Mouse (Mus musculus) heart, embryonic 11.5 days (tissue): ENCODE measurements around the gene Hist1h2be. TPM values are rescaled to one million over a fixed set of nuclear protein-coding genes. Genes with fewer than 3 reads are reported as not detected.
"Not testable (repeated sequence)": the region's sequence is repeated elsewhere in the genome, so short reads cannot be mapped to it uniquely, and the experiment has no call there.

ENCODE experiments used
- ATAC-seq: fragments of 200-750 bp; cut with Nextera tagmentation; replicated peaks from 2 replicates; pipeline ENCODE4 v1.8.0; 2017; ENCODE audit warnings: moderate library complexity; ENCODE audit not compliant: insufficient number of reproducible peaks, low FRiP score, low TSS enrichment
- H3K27ac ChIP-seq: fragments of 300-500 bp; sonication (generic); 2 replicates; pipeline ENCODE4 v1.5.1; 2014; ENCODE audit warnings: mild to moderate bottlenecking, low read depth, low read length
- H3K27me3 ChIP-seq: fragments of 300-500 bp; sonication (generic); 2 replicates; pipeline ENCODE4 v1.6.1; 2014; ENCODE audit warnings: mild to moderate bottlenecking, low read length, mixed read lengths; ENCODE audit not compliant: control insufficient read depth, insufficient read depth
- H3K36me3 ChIP-seq: fragments of 300-500 bp; sonication (generic); 2 replicates; pipeline ENCODE4 v1.6.1; 2014; ENCODE audit warnings: mild to moderate bottlenecking, low read length, moderate library complexity, mixed read lengths; ENCODE audit not compliant: control insufficient read depth, insufficient read depth
- H3K4me1 ChIP-seq: fragments of 300-500 bp; sonication (generic); 2 replicates; pipeline ENCODE4 v1.6.1; 2014; ENCODE audit warnings: low read length; ENCODE audit not compliant: control insufficient read depth, insufficient read depth
- H3K4me2 ChIP-seq: fragments of 300-500 bp; sonication (generic); 2 replicates; pipeline ENCODE4 v1.6.1; 2014; ENCODE audit warnings: mild to moderate bottlenecking, moderate library complexity
- H3K4me3 ChIP-seq: fragments of 300-500 bp; sonication (generic); 2 replicates; pipeline ENCODE4 v1.5.1; 2014; ENCODE audit warnings: low read depth, low read length
- H3K9ac ChIP-seq: fragments of 300-500 bp; sonication (generic); 2 replicates; pipeline ENCODE4 v1.6.1; 2014; ENCODE audit warnings: mild to moderate bottlenecking, low read depth, low read length, moderate library complexity
- H3K9me3 ChIP-seq: fragments of 300-500 bp; sonication (generic); replicated peaks from 2 replicates; pipeline ENCODE4 v1.6.1; 2016; ENCODE audit warnings: low read length; ENCODE audit not compliant: control insufficient read depth
- WGBS: fragments of 180-500 bp; shearing (Covaris S2); extraction: QIAGEN DNeasy Blood & Tissue Kit; methylation state at CpG from one replicate; pipeline ENCODE4 v1.1.7; 2014; ENCODE audit not compliant: insufficient replicate concordance; 5-methylcytosine and 5-hydroxymethylcytosine counted together
- polyA plus RNA-seq: library from polyadenylated mRNA; unstranded; fragments of >200 nt; fragmentation: Nextera tagmentation; extraction: Ambion mirVana; gene quantifications from 2 replicates; pipeline ENCODE4 v1.2.1, GENCODE M21; 2014

Hist1h2be gene
- polyA plus RNA-seq, 1 experiment from 2014 or later, result 2.4 TPM

GRCm38 (mm10) chr13:23595622-23596372 is 25.1 kb downstream of the Hist1h2be start:
- H3K27me3 ChIP-seq, result no peaks in the 10 kb centered on the region
- no peak overlapping the region for H3K27ac ChIP-seq
- H3K9me3 ChIP-seq, result no peaks in the 10 kb centered on the region
- H3K36me3 ChIP-seq, result no peaks in the 10 kb centered on the region
- no peak overlapping the region; the same call in 1 of the 2 replicates for H3K9ac ChIP-seq
- peaks cover 5% of the 10 kb centered on the region; the same call in 1 of the 2 replicates for H3K4me1 ChIP-seq
- WGBS, result 73% methylated on average over 7 of the region's 7 CpGs
- no peak for ATAC-seq
- no peak overlapping the region for H3K4me3 ChIP-seq
- no peak overlapping the region for H3K4me2 ChIP-seq

GRCm38 (mm10) chr13:23595185-23595584 is 25.7 kb downstream of the Hist1h2be start:
- ATAC-seq, result no peak
- 65% methylated on average over 2 of the region's 2 CpGs for WGBS
- no peak overlapping the region for H3K9ac ChIP-seq
- no peaks in the 10 kb centered on the region for H3K36me3 ChIP-seq
- H3K4me1 ChIP-seq, result peaks cover 5% of the 10 kb centered on the region; the same call in 1 of the 2 replicates
- H3K4me2 ChIP-seq, result no peak overlapping the region
- no peak overlapping the region for H3K27ac ChIP-seq
- no peak overlapping the region for H3K4me3 ChIP-seq
- no peaks in the 10 kb centered on the region for H3K9me3 ChIP-seq
- no peaks in the 10 kb centered on the region for H3K27me3 ChIP-seq

GRCm38 (mm10) chr13:23593051-23593770 is 27.7 kb downstream of the Hist1h2be start:
- Histone ChIP-seq H3K27ac (no peak overlapping the region), H3K9me3 (no peaks in the 10 kb centered on the region)
- 60% methylated on average over 5 of the region's 5 CpGs for WGBS

GRCm38 (mm10) chr13:23592614-23593013 is 28.3 kb downstream of the Hist1h2be start:
- H3K4me2 ChIP-seq, result no peak overlapping the region
- H3K4me3 ChIP-seq, result no peak overlapping the region
- H3K9me3 ChIP-seq, result no peaks in the 10 kb centered on the region
- no peak overlapping the region for H3K27ac ChIP-seq
- 89% methylated on average over 7 of the region's 7 CpGs for WGBS
- H3K4me1 ChIP-seq, result peaks cover 5% of the 10 kb centered on the region; the same call in 1 of the 2 replicates
- no peaks in the 10 kb centered on the region for H3K27me3 ChIP-seq
- ATAC-seq, result no peak
- no peaks in the 10 kb centered on the region for H3K36me3 ChIP-seq
- H3K9ac ChIP-seq, result no peak overlapping the region

More at GRCm38 (mm10) chr13:23593051-23593770, 27.7 kb downstream of the Hist1h2be start:
- no peak overlapping the region for H3K9ac ChIP-seq
- H3K36me3 ChIP-seq, result no peaks in the 10 kb centered on the region
- no peaks in the 10 kb centered on the region for H3K27me3 ChIP-seq
- no peak overlapping the region for H3K4me3 ChIP-seq
- ATAC-seq, result no peak
- H3K4me2 ChIP-seq, result no peak overlapping the region
- H3K4me1 ChIP-seq, result peaks cover 5% of the 10 kb centered on the region; the same call in 1 of the 2 replicates

GRCm38 (mm10) chr13:23591886-23592285 is 29.0 kb downstream of the Hist1h2be start:
- not testable (repeated sequence) for H3K27me3 ChIP-seq, H3K4me3 ChIP-seq, H3K36me3 ChIP-seq, H3K27ac ChIP-seq, H3K9ac ChIP-seq, H3K4me1 ChIP-seq, H3K4me2 ChIP-seq, H3K9me3 ChIP-seq, ATAC-seq
- 65% methylated on average over 7 of the region's 7 CpGs for WGBS

- no peak overlapping the region for H3K4me3 ChIP-seq
- no peaks in the 10 kb centered on the region for H3K36me3 ChIP-seq
- ATAC-seq, result no peak
- H3K4me2 ChIP-seq, result no peak overlapping the region
- H3K27me3 ChIP-seq, result no peaks in the 10 kb centered on the region
- H3K4me1 ChIP-seq, result peaks cover 10% of the 10 kb centered on the region
- no peaks in the 10 kb centered on the region for H3K9me3 ChIP-seq
- H3K9ac ChIP-seq, result no peak overlapping the region
- 88% methylated on average over 7 of the region's 7 CpGs for WGBS
- H3K27ac ChIP-seq, result no peak overlapping the region
These were observed 29.7 kb downstream of the Hist1h2be start for GRCm38 (mm10) chr13:23591206-23591605.

- Histone ChIP-seq H3K4me2 (peak overlapping the region; percentile 69), H3K9me3 (no peaks in the 10 kb centered on the region), H3K27ac (peak overlapping the region; percentile 96), H3K9ac (peak overlapping the region; percentile 71), H3K4me1 (peaks cover 16% of the 10 kb centered on the region; the same call in 1 of the 2 replicates), H3K27me3 (no peaks in the 10 kb centered on the region), H3K36me3 (no peaks in the 10 kb centered on the region), H3K4me3 (peak overlapping the region; percentile 36)
- WGBS, result 12% methylated on average over 1 of the region's 1 CpGs
- no peak for ATAC-seq
These were observed 34.0 kb downstream of the Hist1h2be start for GRCm38 (mm10) chr13:23586940-23587225.

DNA sequence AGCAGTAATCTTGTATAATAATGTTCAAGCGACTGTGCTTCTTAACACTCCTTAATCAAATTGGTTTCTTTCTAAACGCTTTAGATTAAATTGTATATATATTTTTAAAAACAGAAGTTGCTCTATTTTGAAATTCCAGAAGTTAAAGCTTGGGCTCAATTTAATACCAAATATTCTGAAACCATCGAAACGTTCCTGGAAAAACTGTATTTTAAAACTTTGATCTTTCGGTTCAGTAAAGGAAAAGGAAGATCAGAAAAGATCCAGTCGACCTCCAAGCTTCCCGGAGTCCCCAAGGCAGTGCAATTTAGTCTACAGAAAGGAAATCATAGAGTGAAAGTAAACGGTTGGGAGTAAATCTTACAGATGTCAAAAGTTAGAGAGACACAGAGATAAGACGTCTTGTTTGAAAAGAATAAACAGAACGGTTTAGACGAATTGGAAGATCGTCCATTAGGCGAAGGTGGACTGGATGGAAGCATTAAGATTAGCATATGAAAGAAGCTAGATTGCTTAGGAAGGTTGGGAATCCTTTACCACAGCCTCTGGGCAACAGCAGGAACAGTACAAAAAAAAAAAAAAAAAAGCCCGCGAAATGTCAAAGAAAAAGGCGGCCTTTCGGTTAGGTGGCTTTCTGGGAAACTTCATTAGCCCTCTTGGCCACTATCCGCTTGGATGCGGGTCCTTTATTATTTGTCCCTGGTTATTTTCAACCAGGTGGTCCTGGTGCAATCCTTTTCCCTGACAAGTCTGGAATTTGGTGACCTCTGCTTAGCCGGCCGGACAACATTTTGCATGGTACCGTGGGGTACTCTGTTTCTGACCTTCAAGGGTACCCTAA is 34.6 kb downstream of the Hist1h2be start:
- ATAC-seq, result no peak

More for the DNA sequence above, 34.6 kb downstream of the Hist1h2be start:
- peak overlapping the region; percentile 69 for H3K4me2 ChIP-seq
- peak overlapping the region; percentile 36 for H3K4me3 ChIP-seq
- H3K27me3 ChIP-seq, result no peaks in the 10 kb centered on the region
- H3K27ac ChIP-seq, result peak overlapping the region; percentile 96
- 3% methylated on average over 22 of the region's 22 CpGs for WGBS
- H3K4me1 ChIP-seq, result peaks cover 18% of the 10 kb centered on the region; the same call in 1 of the 2 replicates
- no peaks in the 10 kb centered on the region for H3K36me3 ChIP-seq
- no peaks in the 10 kb centered on the region for H3K9me3 ChIP-seq
- H3K9ac ChIP-seq, result peak overlapping the region; percentile 71
